Mouse (Mus musculus): ENCODE results near the gene Gnptg.

DNA sequence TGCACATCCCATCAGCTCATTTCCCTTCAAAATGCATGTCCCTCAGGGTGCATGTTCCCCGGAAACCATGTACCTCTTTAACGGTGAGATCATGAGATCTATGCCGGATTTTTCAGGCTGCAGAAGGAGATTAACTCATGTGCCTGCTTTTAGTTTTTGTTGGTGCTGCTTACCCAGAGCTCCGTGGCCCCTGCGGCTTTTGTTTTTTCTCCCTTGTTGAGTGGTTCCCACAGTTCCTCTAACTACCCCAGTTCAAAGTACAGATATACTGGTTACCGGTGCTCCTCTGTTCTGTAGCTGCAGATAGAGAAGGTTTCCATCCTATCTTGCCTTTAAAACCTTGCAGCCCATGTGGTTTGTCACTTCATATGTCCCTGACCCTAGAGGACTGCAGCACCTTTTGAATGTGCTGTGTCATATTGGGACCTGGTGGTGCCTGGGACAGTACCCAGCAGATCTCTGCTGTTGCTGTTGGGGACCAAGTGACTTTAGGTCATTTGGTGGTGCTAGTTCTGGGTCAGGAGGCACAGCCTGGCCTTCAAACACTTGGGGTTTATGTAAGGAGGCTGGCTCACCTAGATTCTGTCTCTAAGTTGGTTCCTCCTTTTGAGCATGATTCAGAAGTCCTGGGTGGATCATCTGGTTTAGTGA lies 16.8 kb downstream of the Gnptg start:
- TF ChIP-seq POLR2A (IDR thresholded peaks at IDR 0.05; ENCODE audit: low read depth, low read length) (no peak), CTCF (IDR thresholded peaks at IDR 0.05; ENCODE audit: extremely low read depth, insufficient read depth, insufficient read length, insufficient replicate concordance) (no peak)
